ENCODE assay signal across 9 mouse cellular contexts in the genomic region with DNA sequence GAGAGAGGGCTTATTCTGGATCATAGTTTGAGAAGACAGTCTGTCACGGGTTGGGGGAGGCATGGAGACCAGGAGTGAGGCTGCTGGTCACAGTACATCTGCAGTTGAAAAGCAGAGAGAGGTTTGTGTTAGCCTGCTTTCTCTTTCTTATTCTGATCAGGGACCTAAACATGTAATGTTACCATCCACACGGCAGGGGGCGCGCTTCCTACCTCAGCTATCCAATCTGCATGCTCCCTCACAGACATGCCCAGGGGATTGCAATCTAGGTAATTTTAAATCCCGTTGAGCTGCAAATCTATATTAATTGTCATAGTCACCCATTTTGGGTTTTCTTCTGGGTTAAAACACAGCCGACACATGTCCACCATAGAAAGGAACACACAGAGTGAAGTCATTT.
DNase-seq lines count a peak whose midpoint lies in the region; ATAC-seq and TF ChIP-seq lines count a peak whose summit lies in the region.
"Had no signal": no experiment of that assay in that cellular context is flagged by ENCODE, and none has a peak within 500 bp of the region (broad histone marks: within the 10 kb centered on the region; RNA-seq: fewer than 3 reads in every experiment).

No protein-coding gene starts in this region.

- peak; percentile 78 for TF ChIP-seq CTCF in kidney, adult 2 months (conservative IDR thresholded peaks at IDR 0.05; ENCODE audit: insufficient read depth, insufficient read length, low read depth, low read length)
- TF ChIP-seq CTCF in stomach, postnatal 0 days (IDR thresholded peaks at IDR 0.05; ENCODE audit: low read depth), result peak; percentile 79

- H3K27me3 ChIP-seq in kidney, adult 2 months (replicated peaks; ENCODE audit: control insufficient read depth, insufficient read depth, low read length), result no peaks in the 10 kb centered on the region
- no peaks in the 10 kb centered on the region for H3K27me3 ChIP-seq in stomach, postnatal 0 days (ENCODE audit: control insufficient read depth, insufficient read depth, low read length)
- H3K27me3 ChIP-seq: stomach, embryonic 15.5 days had no signal

- H3K4me2 ChIP-seq in stomach, postnatal 0 days (replicated peaks; ENCODE audit: low read depth), result no peak overlapping the region
- H3K4me2 ChIP-seq: stomach, embryonic 15.5 days had no signal

- peak; percentile 15 for DNase-seq in CD4-positive, CD25-positive, alpha-beta regulatory T cell, adult 2 months (ENCODE audit: low read depth, low spot score)
- DNase-seq in kidney, adult 2 months, result peak; percentile 55
- no peak for DNase-seq in kidney, adult 11 months
- peak; percentile 54 for DNase-seq in 3T3-L1 (ENCODE audit: low read depth, low spot score)
- peak; percentile 24 for DNase-seq in c-Kit-positive CD71-negative TER-119-negative erythroid progenitor cells, embryonic 14.5 days (ENCODE audit: low read depth)
- DNase-seq in large intestine, adult 2 months (ENCODE audit: low read depth, low spot score), result peak; percentile 7
- DNase-seq in stomach, postnatal 0 days (ENCODE audit: low spot score), result peak; percentile 53

- whole genome bisulfite sequencing in kidney, adult 2 months, result 30% methylated on average over 6 of the region's 6 CpGs
- 31% methylated on average over 6 of the region's 6 CpGs for WGBS in large intestine, adult 2 months
- WGBS in stomach, postnatal 0 days, result 34% methylated on average over 6 of the region's 6 CpGs

- no peak overlapping the region for H3K27ac ChIP-seq in kidney, adult 2 months (ENCODE audit: insufficient read depth, low read depth, low read length)
- H3K27ac ChIP-seq in stomach, postnatal 0 days (replicated peaks), result no peak overlapping the region
- H3K27ac ChIP-seq: stomach, embryonic 15.5 days had no signal

- no peak overlapping the region for H3K4me3 ChIP-seq in kidney, adult 2 months (ENCODE audit: insufficient read depth, low read depth, low read length)
- no peak overlapping the region for H3K4me3 ChIP-seq in stomach, postnatal 0 days (ENCODE audit: low read depth, low read length)
- H3K4me3 ChIP-seq: stomach, embryonic 15.5 days had no signal

- no peak for ATAC-seq in CD4-positive, CD25-positive, alpha-beta regulatory T cell, adult 4 months
- ATAC-seq in stomach, postnatal 0 days (ENCODE audit: low FRiP score, low TSS enrichment), result no peak

- H3K4me1 ChIP-seq in kidney, adult 2 months (ENCODE audit: control insufficient read depth, insufficient read depth, low read length), result no peaks in the 10 kb centered on the region; the same call in 1 of the 2 replicates
- no peaks in the 10 kb centered on the region for H3K4me1 ChIP-seq in stomach, postnatal 0 days (replicated peaks; ENCODE audit: control insufficient read depth, insufficient read depth)
- H3K4me1 ChIP-seq: stomach, embryonic 15.5 days had no signal

- no peak for TF ChIP-seq POLR2A in kidney, adult 2 months (IDR thresholded peaks at IDR 0.05; ENCODE audit: low read depth, low read length)

- H3K9me3 ChIP-seq in stomach, postnatal 0 days (ENCODE audit: control insufficient read depth, low read length), result no peaks in the 10 kb centered on the region
- H3K9me3 ChIP-seq: stomach, embryonic 15.5 days had no signal

- H3K36me3 ChIP-seq in kidney, adult 2 months (ENCODE audit: control insufficient read depth, insufficient read depth, low read length), result no peaks in the 10 kb centered on the region
- no peaks in the 10 kb centered on the region for H3K36me3 ChIP-seq in stomach, postnatal 0 days (ENCODE audit: control insufficient read depth, insufficient read depth, low read length)
- H3K36me3 ChIP-seq: stomach, embryonic 15.5 days had no signal

- no peak for TF ChIP-seq EP300 in stomach, postnatal 0 days (optimal IDR thresholded peaks at IDR 0.05)

- H3K9ac ChIP-seq in stomach, postnatal 0 days (ENCODE audit: low read length), result no peak overlapping the region
- H3K9ac ChIP-seq: stomach, embryonic 15.5 days had no signal
